Mouse (Mus musculus) neutrophil, adult 65 days (primary cell): ENCODE data around the gene Ran. TPM values are rescaled to one million over a fixed set of nuclear protein-coding genes. Genes with fewer than 3 reads are reported as not detected.

Source experiments
- total RNA-seq: library from RNA; stranded (reverse); gene quantifications from 2 replicates; pipeline ENCODE4 v1.2.4, GENCODE M21; 2023

Ran gene
- 103 and 104 TPM in 2 replicates for total RNA-seq

DNA sequence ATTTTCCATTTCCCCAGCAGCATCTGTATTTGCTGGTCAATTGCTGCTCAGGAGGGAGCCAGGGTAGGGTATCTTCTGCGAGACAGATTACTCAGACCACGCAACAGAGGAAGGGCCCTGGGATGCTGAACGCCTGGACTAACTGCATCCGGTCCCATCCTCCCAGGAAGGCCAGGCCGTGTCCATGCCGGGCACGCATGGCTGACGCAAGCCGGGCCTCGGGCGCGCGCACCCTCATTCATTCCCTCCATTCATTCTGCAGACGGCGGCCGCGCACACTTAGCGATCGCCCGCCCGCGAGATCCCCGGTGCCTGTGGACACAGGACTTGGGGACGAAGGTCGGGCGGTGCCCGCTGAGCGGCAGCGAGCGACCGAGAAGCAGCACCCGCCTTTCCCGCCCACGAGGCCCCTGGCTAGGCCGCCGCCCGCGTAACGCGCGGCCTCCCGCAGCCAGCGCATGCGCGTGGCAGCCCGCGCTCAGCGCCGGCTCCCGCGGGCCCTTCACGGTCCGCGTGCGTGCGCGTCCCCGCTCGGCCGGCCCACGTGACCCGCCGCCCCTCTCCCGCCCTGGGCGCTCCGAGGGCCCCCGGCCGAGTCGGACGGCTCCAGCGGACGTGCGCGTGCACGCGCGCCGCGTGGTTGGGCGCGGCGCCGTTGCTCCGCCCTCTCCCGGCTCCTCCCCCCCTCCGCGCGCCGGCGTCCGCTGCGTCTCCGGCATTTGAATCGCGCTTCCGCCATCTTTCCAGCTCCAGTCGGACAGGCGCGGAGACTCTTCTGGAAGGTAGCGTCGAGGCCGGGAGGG, at the start of gene Ran:
TSS of gene Ran (plus strand) at position 573 of the 803 bp plus-strand sequence.

DNA sequence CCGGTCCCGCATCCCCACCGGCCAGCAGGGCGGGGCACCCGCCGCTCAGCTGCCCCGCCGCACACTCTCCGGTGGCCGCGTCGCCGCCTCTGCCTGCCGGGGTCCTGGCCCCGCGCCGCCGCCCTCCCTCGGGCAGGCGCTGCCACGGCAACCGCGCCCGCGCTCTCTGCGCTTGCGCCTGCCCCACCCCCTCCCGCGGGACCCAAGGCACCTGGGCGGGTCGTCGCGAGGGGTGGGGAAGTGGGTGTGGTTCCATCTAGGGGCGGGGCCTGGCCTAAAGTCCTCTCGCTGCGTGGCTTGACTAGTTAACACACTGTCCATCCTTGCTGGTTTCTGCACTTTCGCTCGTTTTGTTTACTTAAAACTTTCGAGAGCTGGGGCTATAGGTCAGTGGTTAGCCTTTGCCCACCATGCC, 11.4 kb upstream of the Ran start, which contains the start of gene Stx2:
TSS of gene Stx2 (minus strand) at position 163 of the 415 bp plus-strand sequence.

Other genes starting within 250 kb of the Ran start
- gene Rimbp2, start 66.6 kb upstream of the Ran start, total RNA-seq = not detected in 2 replicates
- 22.8 and 23.1 TPM in 2 replicates for gene Stx2, start 11.5 kb upstream of the Ran start, total RNA-seq
- 0.09 TPM in 2 replicates for gene Adgrd1, start 76.7 kb downstream of the Ran start, total RNA-seq